Mouse (Mus musculus): ENCODE data around the gene Olfr544. TPM values are rescaled to one million over a fixed set of nuclear protein-coding genes. Genes with fewer than 3 reads are reported as not detected.
"Not testable (repeated sequence)": the region's sequence is repeated elsewhere in the genome, so short reads cannot be mapped to it uniquely, and the experiment has no call there.

Gene Olfr544
- polyA plus RNA-seq, 1 experiment from 2014 or later, result 0.04 TPM

- H3K4me3 ChIP-seq (ENCODE audit: low read length), result no peak overlapping the region
- H3K9me3 ChIP-seq (replicated peaks; ENCODE audit: control insufficient read depth, low read length), result no peaks in the 10 kb centered on the region
- no peak overlapping the region for H3K27ac ChIP-seq (ENCODE audit: low read length)
- H3K27me3 ChIP-seq (ENCODE audit: control insufficient read depth, insufficient read depth, low read length), result peaks cover 7% of the 10 kb centered on the region
- H3K4me2 ChIP-seq (ENCODE audit: low read depth, low read length), result no peak overlapping the region
- no peak for ATAC-seq (replicated peaks; ENCODE audit: extremely low read depth, insufficient read depth, low FRiP score)
- no peaks in the 10 kb centered on the region for H3K4me1 ChIP-seq (ENCODE audit: control insufficient read depth, insufficient read depth, low read length)
- H3K36me3 ChIP-seq (ENCODE audit: control insufficient read depth, insufficient read depth), result no peaks in the 10 kb centered on the region
- H3K9ac ChIP-seq (ENCODE audit: low read length), result no peak overlapping the region
- WGBS, result 76% methylated on average over 6 of the region's 6 CpGs
Observed at GRCm38 (mm10) chr7:102508666-102509065, 20.6 kb upstream of the Olfr544 start.

- WGBS, result 81% methylated on average over 9 of the region's 9 CpGs
- Histone ChIP-seq H3K9me3 (replicated peaks; ENCODE audit: control insufficient read depth, low read length) (no peaks in the 10 kb centered on the region), H3K27me3 (ENCODE audit: control insufficient read depth, insufficient read depth, low read length) (peaks cover 6% of the 10 kb centered on the region), H3K9ac (ENCODE audit: low read length) (no peak overlapping the region), H3K27ac (ENCODE audit: low read length) (no peak overlapping the region), H3K36me3 (ENCODE audit: control insufficient read depth, insufficient read depth) (no peaks in the 10 kb centered on the region), H3K4me3 (ENCODE audit: low read length) (no peak overlapping the region), H3K4me2 (ENCODE audit: low read depth, low read length) (no peak overlapping the region), H3K4me1 (ENCODE audit: control insufficient read depth, insufficient read depth, low read length) (no peaks in the 10 kb centered on the region)
- no peak for ATAC-seq (replicated peaks; ENCODE audit: extremely low read depth, insufficient read depth, low FRiP score)
Observed at GRCm38 (mm10) chr7:102508066-102508465, 20.0 kb upstream of the Olfr544 start.

GRCm38 (mm10) chr7:102506848-102507247 is 18.7 kb upstream of the Olfr544 start:
- peak; percentile 39; the same call in 1 of the 2 replicates for ATAC-seq (replicated peaks; ENCODE audit: extremely low read depth, insufficient read depth, low FRiP score)
- no peak overlapping the region for H3K4me3 ChIP-seq (ENCODE audit: low read length)

GRCm38 (mm10) chr7:102501986-102502385 is 13.9 kb upstream of the Olfr544 start:
- no peaks in the 10 kb centered on the region for H3K9me3 ChIP-seq (replicated peaks; ENCODE audit: control insufficient read depth, low read length)
- no peak overlapping the region for H3K9ac ChIP-seq (ENCODE audit: low read length)
- ATAC-seq (replicated peaks; ENCODE audit: extremely low read depth, insufficient read depth, low FRiP score), result no peak
- no peak overlapping the region for H3K27ac ChIP-seq (ENCODE audit: low read length)
- H3K36me3 ChIP-seq (ENCODE audit: control insufficient read depth, insufficient read depth), result no peaks in the 10 kb centered on the region
- 63% methylated on average over 5 of the region's 5 CpGs for WGBS
- H3K27me3 ChIP-seq (ENCODE audit: control insufficient read depth, insufficient read depth, low read length), result no peaks in the 10 kb centered on the region
- H3K4me3 ChIP-seq (ENCODE audit: low read length), result no peak overlapping the region
- no peaks in the 10 kb centered on the region for H3K4me1 ChIP-seq (ENCODE audit: control insufficient read depth, insufficient read depth, low read length)
- H3K4me2 ChIP-seq (ENCODE audit: low read depth, low read length), result no peak overlapping the region

More at GRCm38 (mm10) chr7:102506848-102507247, 18.7 kb upstream of the Olfr544 start:
- no peak overlapping the region for H3K27ac ChIP-seq (ENCODE audit: low read length)
- no peak overlapping the region for H3K4me2 ChIP-seq (ENCODE audit: low read depth, low read length)
- H3K36me3 ChIP-seq (ENCODE audit: control insufficient read depth, insufficient read depth), result no peaks in the 10 kb centered on the region
- no peaks in the 10 kb centered on the region for H3K4me1 ChIP-seq (ENCODE audit: control insufficient read depth, insufficient read depth, low read length)
- WGBS, result 31% methylated on average over 3 of the region's 3 CpGs
- no peak overlapping the region for H3K9ac ChIP-seq (ENCODE audit: low read length)
- H3K27me3 ChIP-seq (ENCODE audit: control insufficient read depth, insufficient read depth, low read length), result peaks cover under 1% of the 10 kb centered on the region; the same call in 1 of the 2 replicates
- no peaks in the 10 kb centered on the region for H3K9me3 ChIP-seq (replicated peaks; ENCODE audit: control insufficient read depth, low read length)

GRCm38 (mm10) chr7:102499473-102499872 is 11.4 kb upstream of the Olfr544 start, which contains the start of gene Olfr545:
Olfr545 (minus strand) TSS chr7:102499573.
- WGBS, result 54% methylated on average over 3 of the region's 3 CpGs
- no peaks in the 10 kb centered on the region for H3K36me3 ChIP-seq (ENCODE audit: control insufficient read depth, insufficient read depth)
- H3K4me2 ChIP-seq (ENCODE audit: low read depth, low read length), result no peak within 1 kb of the TSS
- ATAC-seq (replicated peaks; ENCODE audit: extremely low read depth, insufficient read depth, low FRiP score), result no peak
- H3K4me1 ChIP-seq (ENCODE audit: control insufficient read depth, insufficient read depth, low read length), result no peaks in the 10 kb centered on the region
- H3K9ac ChIP-seq (ENCODE audit: low read length), result no peak within 1 kb of the TSS
- no peak within 1 kb of the TSS for H3K4me3 ChIP-seq (ENCODE audit: low read length)
- no peak within 1 kb of the TSS for H3K27ac ChIP-seq (ENCODE audit: low read length)
- no peaks in the 10 kb centered on the region for H3K9me3 ChIP-seq (replicated peaks; ENCODE audit: control insufficient read depth, low read length)
- no peaks in the 10 kb centered on the region for H3K27me3 ChIP-seq (ENCODE audit: control insufficient read depth, insufficient read depth, low read length)

- not testable (repeated sequence) for H3K4me1 ChIP-seq (ENCODE audit: control insufficient read depth, insufficient read depth, low read length); ATAC-seq (replicated peaks; ENCODE audit: extremely low read depth, insufficient read depth, low FRiP score); H3K9me3 ChIP-seq (replicated peaks; ENCODE audit: control insufficient read depth, low read length); H3K27ac ChIP-seq (ENCODE audit: low read length); H3K4me2 ChIP-seq (ENCODE audit: low read depth, low read length); H3K4me3 ChIP-seq (ENCODE audit: low read length); H3K27me3 ChIP-seq (ENCODE audit: control insufficient read depth, insufficient read depth, low read length); H3K9ac ChIP-seq (ENCODE audit: low read length); H3K36me3 ChIP-seq (ENCODE audit: control insufficient read depth, insufficient read depth)
- 50% methylated on average over 7 of the region's 7 CpGs for WGBS
Observed at GRCm38 (mm10) chr7:102494416-102494815, 6.3 kb upstream of the Olfr544 start.

- Histone ChIP-seq H3K36me3 (ENCODE audit: control insufficient read depth, insufficient read depth) (no peaks in the 10 kb centered on the region), H3K4me3 (ENCODE audit: low read length) (no peak overlapping the region), H3K9me3 (replicated peaks; ENCODE audit: control insufficient read depth, low read length) (no peaks in the 10 kb centered on the region), H3K4me2 (ENCODE audit: low read depth, low read length) (no peak overlapping the region), H3K27ac (ENCODE audit: low read length) (no peak overlapping the region), H3K9ac (ENCODE audit: low read length) (no peak overlapping the region), H3K27me3 (ENCODE audit: control insufficient read depth, insufficient read depth, low read length) (no peaks in the 10 kb centered on the region), H3K4me1 (ENCODE audit: control insufficient read depth, insufficient read depth, low read length) (no peaks in the 10 kb centered on the region)
- WGBS, result 45% methylated on average over 1 of the region's 1 CpGs
- no peak for ATAC-seq (replicated peaks; ENCODE audit: extremely low read depth, insufficient read depth, low FRiP score)
Observed at GRCm38 (mm10) chr7:102486105-102486504, 2.0 kb downstream of the Olfr544 start.

GRCm38 (mm10) chr7:102484766-102485165 is 3.3 kb downstream of the Olfr544 start:
- H3K4me1 ChIP-seq (ENCODE audit: control insufficient read depth, insufficient read depth, low read length); ATAC-seq (replicated peaks; ENCODE audit: extremely low read depth, insufficient read depth, low FRiP score); H3K36me3 ChIP-seq (ENCODE audit: control insufficient read depth, insufficient read depth); H3K4me2 ChIP-seq (ENCODE audit: low read depth, low read length); H3K9me3 ChIP-seq (replicated peaks; ENCODE audit: control insufficient read depth, low read length); H3K9ac ChIP-seq (ENCODE audit: low read length); H3K27ac ChIP-seq (ENCODE audit: low read length); H3K4me3 ChIP-seq (ENCODE audit: low read length); H3K27me3 ChIP-seq (ENCODE audit: control insufficient read depth, insufficient read depth, low read length): not testable (repeated sequence)
- 64% methylated on average over 7 of the region's 8 CpGs for WGBS

GRCm38 (mm10) chr7:102483665-102484064 is 4.4 kb downstream of the Olfr544 start:
- H3K27ac ChIP-seq (ENCODE audit: low read length), result no peak overlapping the region
- 36% methylated on average over 2 of the region's 2 CpGs for WGBS

More at GRCm38 (mm10) chr7:102483665-102484064, 4.4 kb downstream of the Olfr544 start:
- ATAC-seq (replicated peaks; ENCODE audit: extremely low read depth, insufficient read depth, low FRiP score), result no peak
- no peak overlapping the region for H3K9ac ChIP-seq (ENCODE audit: low read length)
- H3K4me3 ChIP-seq (ENCODE audit: low read length), result no peak overlapping the region
- no peaks in the 10 kb centered on the region for H3K9me3 ChIP-seq (replicated peaks; ENCODE audit: control insufficient read depth, low read length)
- H3K4me1 ChIP-seq (ENCODE audit: control insufficient read depth, insufficient read depth, low read length), result 0 out of 2 replicates have a peak, but pooled peaks cover 2% of the 10 kb centered on the region
- no peak overlapping the region for H3K4me2 ChIP-seq (ENCODE audit: low read depth, low read length)
- no peaks in the 10 kb centered on the region for H3K27me3 ChIP-seq (ENCODE audit: control insufficient read depth, insufficient read depth, low read length)
- H3K36me3 ChIP-seq (ENCODE audit: control insufficient read depth, insufficient read depth), result no peaks in the 10 kb centered on the region
